Mouse (Mus musculus) layer of hippocampus, adult 2 months (tissue): ENCODE measurements around the gene Ttc33. TPM values are rescaled to one million over a fixed set of nuclear protein-coding genes. Genes with fewer than 3 reads are reported as not detected.

Experiments used
- DNase-seq, 2 experiments: peaks; one replicate each; pipeline ENCODE4 v3.0.0; 2022; ENCODE audit warnings: low spot score in 2 of 2
- H3K27ac ChIP-seq: fragments of 200-600 bp; 2 replicates; pipeline ENCODE4 v1.8.1; 2022
- H3K4me3 ChIP-seq: fragments of 200-600 bp; 2 replicates; pipeline ENCODE4 v1.8.1; 2022; ENCODE audit warnings: mild to moderate bottlenecking
- CTCF ChIP-seq: fragments of 200-600 bp; conservative IDR thresholded peaks from 2 replicates; pipeline ENCODE4 v1.8.1; 2022; ENCODE audit warnings: antibody characterized with exemption, mild to moderate bottlenecking, moderate library complexity
- total RNA-seq, 2 experiments: library from RNA; stranded (reverse); gene quantifications; 2 replicates each; pipeline ENCODE4 v1.2.3; 2021

The Ttc33 gene
- total RNA-seq, 2 experiments from 2014 or later = 85.2 to 93.3 TPM

- H3K27ac ChIP-seq = no peak overlapping the region
- TF ChIP-seq CTCF = no peak
- no peak for DNase-seq
Observed at GRCm38 (mm10) chr15:5262095-5262667, 76.9 kb downstream of the Ttc33 start.

GRCm38 (mm10) chr15:5262874-5263504 lies 77.7 kb downstream of the Ttc33 start:
- Histone ChIP-seq H3K4me3 (no peak overlapping the region), H3K27ac (no peak overlapping the region)
- DNase-seq = no peak
- TF ChIP-seq CTCF = no peak

More at GRCm38 (mm10) chr15:5262095-5262667, 76.9 kb downstream of the Ttc33 start:
- no peak overlapping the region for H3K4me3 ChIP-seq

DNA sequence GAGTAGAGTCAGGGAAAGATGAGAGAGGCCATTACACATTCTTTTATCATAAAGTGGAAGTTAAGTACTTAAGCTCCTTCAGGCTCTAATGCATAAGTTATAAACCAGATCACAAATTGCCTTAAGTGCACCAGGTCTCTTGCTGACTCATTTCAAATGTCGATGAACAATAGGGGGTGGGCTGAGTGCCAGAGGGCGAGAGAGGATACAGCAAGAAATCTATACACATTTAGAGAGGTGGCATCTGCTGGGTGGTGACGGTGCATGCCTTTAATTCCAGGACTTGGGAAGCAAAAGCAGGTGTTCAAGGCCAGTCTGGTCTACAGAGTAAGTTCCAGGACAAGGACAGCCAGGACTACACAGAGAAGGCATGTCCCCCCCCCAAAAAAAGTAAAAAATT lies 80.8 kb downstream of the Ttc33 start:
- no peak for DNase-seq
- no peak overlapping the region for H3K4me3 ChIP-seq
- H3K27ac ChIP-seq = no peak overlapping the region
- no peak for TF ChIP-seq CTCF

Other genes with a start within 250 kb of the Ttc33 start
- under 1 TPM; 0.13 to 0.17 TPM for gene C7, start 121.8 kb upstream of the Ttc33 start, total RNA-seq
- gene Card6, start 77.0 kb upstream of the Ttc33 start, total RNA-seq = 1 to 10 TPM; 5.8 to 6.6 TPM
- gene Rpl37, start 68.9 kb upstream of the Ttc33 start, total RNA-seq = 100 to 1,000 TPM; 308 to 352 TPM
- 10 to 100 TPM; 24.3 to 24.8 TPM for gene Prkaa1, start 41.7 kb upstream of the Ttc33 start, total RNA-seq
- 1 to 10 TPM in 1 of 2 experiments, under 1 TPM in 1; 0.82 to 1.1 TPM for gene Ptger4, start 58.7 kb downstream of the Ttc33 start, total RNA-seq